Comparison of ENCODE assay signal across 18 mouse cellular contexts in the genomic region with DNA sequence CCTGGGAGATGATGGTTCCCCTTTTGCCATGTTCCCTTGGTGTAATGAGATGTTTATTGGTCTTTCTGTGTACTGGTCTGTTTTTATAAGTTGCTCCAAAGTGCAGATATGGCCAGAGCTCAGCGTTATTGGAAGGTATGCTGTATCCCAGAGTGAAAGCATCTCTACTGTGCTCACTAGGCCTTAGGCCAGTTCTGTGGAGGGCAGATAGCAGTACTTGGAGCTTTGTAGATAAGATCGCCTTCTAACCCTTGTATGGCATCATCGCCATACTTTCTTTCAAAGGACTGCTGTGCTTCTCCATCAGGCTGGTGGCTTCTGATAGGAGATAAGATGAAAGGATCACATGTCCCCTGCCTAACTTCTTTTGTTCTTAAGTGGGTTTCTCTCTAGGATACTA.
A peak's percentile ranks its signal among the peaks of the same experiment; 100 is the strongest.
DNase-seq lines count a peak whose midpoint lies in the region; ATAC-seq lines count a peak whose summit lies in the region.
"Had no signal": no experiment of that assay in that cellular context is flagged by ENCODE, and none has a peak within 500 bp of the region (broad histone marks: within the 10 kb centered on the region; RNA-seq: fewer than 3 reads in every experiment).

No protein-coding gene starts in this region.

- H3K9ac ChIP-seq in liver, embryonic 12.5 days = no peak overlapping the region
- H3K9ac ChIP-seq in liver, embryonic 13.5 days = no peak overlapping the region
- H3K9ac ChIP-seq: embryonic facial prominence, embryonic 12.5 days; forebrain, embryonic 13.5 days; forebrain, embryonic 15.5 days; forebrain, postnatal 0 days had no signal

- WGBS in liver, embryonic 12.5 days (ENCODE audit: insufficient replicate concordance) = 43% methylated on average over 3 of the region's 3 CpGs
- WGBS in liver, embryonic 13.5 days (ENCODE audit: insufficient replicate concordance) = 42% methylated on average over 3 of the region's 3 CpGs

- no peaks in the 10 kb centered on the region for H3K27me3 ChIP-seq in liver, embryonic 12.5 days (replicated peaks)
- no peaks in the 10 kb centered on the region for H3K27me3 ChIP-seq in liver, embryonic 13.5 days
- H3K27me3 ChIP-seq: embryonic facial prominence, embryonic 12.5 days; forebrain, embryonic 13.5 days; forebrain, embryonic 15.5 days had no signal

- no peak overlapping the region for H3K4me2 ChIP-seq in liver, embryonic 12.5 days
- H3K4me2 ChIP-seq in liver, embryonic 13.5 days = no peak overlapping the region
- H3K4me2 ChIP-seq: embryonic facial prominence, embryonic 12.5 days; forebrain, embryonic 13.5 days; forebrain, embryonic 15.5 days had no signal

- no peaks in the 10 kb centered on the region for H3K9me3 ChIP-seq in liver, embryonic 12.5 days (replicated peaks)
- no peaks in the 10 kb centered on the region for H3K9me3 ChIP-seq in liver, embryonic 13.5 days (replicated peaks)
- H3K9me3 ChIP-seq: embryonic facial prominence, embryonic 10.5 days; embryonic facial prominence, embryonic 12.5 days; forebrain, embryonic 13.5 days; forebrain, embryonic 15.5 days had no signal

- H3K27ac ChIP-seq in liver, embryonic 12.5 days = no peak overlapping the region
- no peak overlapping the region for H3K27ac ChIP-seq in liver, embryonic 13.5 days
- H3K27ac ChIP-seq: embryonic facial prominence, embryonic 10.5 days; embryonic facial prominence, embryonic 12.5 days; forebrain, embryonic 13.5 days; forebrain, embryonic 15.5 days had no signal

- no peak overlapping the region for H3K4me3 ChIP-seq in liver, embryonic 12.5 days
- no peak overlapping the region for H3K4me3 ChIP-seq in liver, embryonic 13.5 days (replicated peaks)
- H3K4me3 ChIP-seq: embryonic facial prominence, embryonic 10.5 days; embryonic facial prominence, embryonic 12.5 days; forebrain, embryonic 13.5 days; forebrain, embryonic 15.5 days had no signal

- H3K36me3 ChIP-seq in liver, embryonic 12.5 days = no peaks in the 10 kb centered on the region
- no peaks in the 10 kb centered on the region for H3K36me3 ChIP-seq in liver, embryonic 13.5 days
- H3K36me3 ChIP-seq: embryonic facial prominence, embryonic 10.5 days; embryonic facial prominence, embryonic 12.5 days; forebrain, embryonic 15.5 days had no signal

- no peaks in the 10 kb centered on the region for H3K4me1 ChIP-seq in liver, embryonic 12.5 days
- no peaks in the 10 kb centered on the region for H3K4me1 ChIP-seq in liver, embryonic 13.5 days (replicated peaks)
- H3K4me1 ChIP-seq: embryonic facial prominence, embryonic 10.5 days; embryonic facial prominence, embryonic 12.5 days; forebrain, embryonic 13.5 days; forebrain, embryonic 15.5 days had no signal

- no peak for DNase-seq in liver
- DNase-seq in liver, embryonic 13.5 days = no peak
- no peak for DNase-seq in layer of hippocampus, adult 18-20 months (ENCODE audit: low spot score in 2 of 2)
- DNase-seq: adrenal gland, adult 2 months; adrenal gland, postnatal 10 days; adrenal gland, postnatal 25 days; cerebellum, adult 11 months; cerebellum, adult 18-20 months; cerebellum, adult 8-10 months; cerebellum, adult 9-11 months; cerebellum, postnatal 25 days; forebrain, postnatal 0 days had no signal

- peak; percentile 77 for ATAC-seq in liver, embryonic 12.5 days
- peak; percentile 43; the same call in 1 of the 2 replicates for ATAC-seq in liver, embryonic 13.5 days (ENCODE audit: low read depth)
- ATAC-seq in megakaryocyte progenitor cell, adult 5-6 weeks (replicated peaks; ENCODE audit: poor library complexity) = peak; percentile 46; the same call in 1 of the 2 replicates
- ATAC-seq: forebrain, embryonic 13.5 days; forebrain, embryonic 15.5 days; forebrain, postnatal 0 days had no signal
